Mouse (Mus musculus) hematopoietic multipotent progenitor cell, adult 10-12 weeks (in vitro differentiated cells): ENCODE results near the gene Cdc42bpb. TPM values are rescaled to one million over a fixed set of nuclear protein-coding genes. Genes with fewer than 3 reads are reported as not detected.

Experiments
- polyA plus RNA-seq: library from polyadenylated mRNA; stranded (reverse); fragments of >175 nt; gene quantifications from 2 replicates; pipeline ENCODE4 v1.2.3, GENCODE M21; 2012; ENCODE audit warnings: low replicate concordance

Cdc42bpb gene
- polyA plus RNA-seq = 36.9 and 101 TPM in 2 replicates

DNA sequence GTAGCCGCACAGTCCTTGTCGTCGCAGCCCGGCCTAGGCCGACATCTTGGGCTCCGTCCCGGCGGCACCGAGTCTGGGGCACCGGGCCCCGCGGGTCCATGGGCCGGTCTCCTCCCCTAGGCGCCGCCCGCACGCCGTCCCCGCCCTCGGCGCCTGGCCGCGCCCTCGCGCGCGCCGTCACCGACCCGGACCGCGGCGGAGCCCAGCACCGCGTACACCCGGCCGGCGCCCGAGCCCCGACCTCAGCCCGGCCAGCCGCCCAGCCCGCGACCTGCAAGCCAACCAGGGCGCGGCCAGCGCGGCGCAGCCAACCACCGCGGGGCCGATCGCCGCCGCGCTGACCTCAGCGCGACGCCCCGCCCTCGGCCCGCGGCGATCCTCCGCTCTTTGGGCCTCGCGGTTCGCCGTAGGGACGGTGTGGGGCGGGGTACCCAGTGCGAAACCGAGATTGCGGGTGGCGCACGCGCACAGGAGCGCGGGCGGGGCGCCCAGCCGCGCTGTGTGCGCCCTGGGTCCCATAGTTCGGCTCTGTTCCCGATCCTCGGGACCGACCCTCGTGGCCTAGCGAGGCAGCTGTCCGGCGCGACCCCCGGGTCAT lies at the start of gene Cdc42bpb:
Gene Cdc42bpb, minus strand, starts transcription at position 343 of the 598 bp plus-strand sequence.

DNA sequence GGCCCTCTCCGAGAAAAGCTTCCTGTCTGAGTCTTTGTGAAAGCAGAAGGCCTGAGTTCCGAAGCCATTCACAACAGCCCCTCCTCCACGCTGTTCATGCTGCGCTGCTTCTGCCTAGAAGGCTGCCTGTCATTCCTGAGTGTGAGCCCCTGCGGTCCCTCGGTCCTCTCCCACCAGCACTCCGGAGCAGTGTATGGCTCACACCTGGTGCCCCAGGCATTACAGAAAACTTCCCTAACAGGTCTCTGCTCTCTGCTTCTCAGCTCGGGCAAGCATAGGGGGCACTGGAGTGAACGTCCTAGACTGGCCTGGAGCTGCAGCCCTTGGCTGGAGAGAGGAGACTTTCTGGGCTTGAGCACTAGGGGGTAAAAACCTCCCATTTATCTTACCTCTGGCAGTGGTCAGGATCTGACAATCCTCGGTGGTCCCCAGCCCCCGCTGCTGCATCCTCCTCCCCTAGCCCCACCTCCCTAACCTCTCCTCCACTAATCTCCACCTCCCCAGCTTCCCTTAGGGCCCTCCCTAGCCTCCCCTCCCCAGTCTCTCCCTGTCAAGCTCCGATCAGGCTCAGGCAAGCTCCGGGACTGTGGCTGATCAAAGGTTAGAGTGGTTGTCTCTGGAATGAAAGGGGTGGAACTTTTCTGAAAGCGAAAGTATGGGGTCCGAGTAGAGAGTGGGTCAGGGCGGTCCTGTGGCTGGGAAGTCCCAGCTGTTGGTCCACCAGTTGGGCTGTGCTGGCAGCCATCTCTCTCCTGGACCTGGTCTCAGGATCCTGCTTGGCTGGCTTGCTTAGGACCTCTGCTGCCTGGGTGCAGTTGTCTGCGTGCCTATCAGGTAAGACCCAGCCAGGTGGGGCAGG lies 39.6 kb upstream of the Cdc42bpb start, which contains the start of gene Exoc3l4:
Gene Exoc3l4, plus strand, starts transcription at position 97 of the 859 bp plus-strand sequence.

DNA sequence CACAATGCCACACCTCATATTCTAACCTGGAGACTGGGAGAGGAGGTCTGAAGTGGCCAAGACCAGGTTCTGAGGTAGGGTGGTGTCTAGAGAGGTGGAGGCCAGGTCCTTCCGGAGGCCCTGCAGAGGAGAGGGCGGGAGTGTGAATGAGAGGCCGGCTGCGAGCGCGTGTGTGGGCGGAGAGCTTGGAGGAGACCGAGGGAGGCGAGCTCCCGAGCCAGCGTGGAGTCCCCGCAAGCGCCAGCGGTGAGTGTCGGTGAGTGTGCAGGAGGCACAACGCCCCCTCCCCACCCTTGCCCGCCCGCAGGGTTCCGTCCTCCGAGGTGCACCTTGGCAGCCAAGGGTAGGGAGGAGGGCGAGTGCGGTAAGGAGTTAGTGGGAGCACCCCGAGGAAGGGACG lies 29.1 kb upstream of the Cdc42bpb start, which contains the start of gene Lbhd2:
Gene Lbhd2, plus strand, starts transcription at position 188 of the 400 bp plus-strand sequence.

GRCm38 (mm10) chr12:111270629-111271277 lies 106.8 kb downstream of the Cdc42bpb start, which contains the start of gene Amn:
TSS of gene Amn (plus strand) at chr12:111271095.

Other genes with a start within 250 kb of the Cdc42bpb start
- gene Traf3, start 211.3 kb downstream of the Cdc42bpb start, polyA plus RNA-seq = 37.3 and 43.6 TPM in 2 replicates
- not detected in 2 replicates for gene 4930595D18Rik, start 193.2 kb downstream of the Cdc42bpb start, polyA plus RNA-seq
- gene Amn, start 106.6 kb downstream of the Cdc42bpb start, polyA plus RNA-seq = 0.52 and 3.3 TPM in 2 replicates
- 0.39 TPM in 1 of 2 replicates, not detected in the other for gene Lbhd2, start 29.1 kb upstream of the Cdc42bpb start, polyA plus RNA-seq
- gene Exoc3l4, start 39.3 kb upstream of the Cdc42bpb start, polyA plus RNA-seq = 0.51 and 1.5 TPM in 2 replicates
- gene Tnfaip2, start 64.8 kb upstream of the Cdc42bpb start, polyA plus RNA-seq = 22.9 and 55.2 TPM in 2 replicates
- gene Gm266, start 108.1 kb upstream of the Cdc42bpb start, polyA plus RNA-seq = 0.23 TPM in 1 of 2 replicates, not detected in the other
- 96.4 and 163 TPM in 2 replicates for gene Eif5, start 160.3 kb upstream of the Cdc42bpb start, polyA plus RNA-seq
- gene Mark3, start 196.8 kb upstream of the Cdc42bpb start, polyA plus RNA-seq = 14.6 and 17.3 TPM in 2 replicates